Mouse (Mus musculus) cerebellum, adult 2 months (tissue): Measurements from ENCODE around the gene Flii.

Source experiments
- CTCF ChIP-seq: fragments of 200-500 bp; IDR thresholded peaks from 2 replicates; pipeline ENCODE4 v1.5.1; 2011; ENCODE audit warnings: low read depth, mild to moderate bottlenecking, control low read depth, low read length, moderate library complexity, borderline replicate concordance; ENCODE audit not compliant: insufficient read depth
- POLR2A ChIP-seq: fragments of 200-500 bp; IDR thresholded peaks from 2 replicates; pipeline ENCODE4 v1.6.1; 2011; ENCODE audit warnings: low read length, control low read depth, borderline replicate concordance; ENCODE audit not compliant: insufficient read depth

- TF ChIP-seq CTCF (peak; percentile 75), POLR2A (no peak)
Measured at GRCm38 (mm10) chr11:60703131-60703530, 23.9 kb downstream of the Flii start.
